Mouse (Mus musculus) testis, postnatal 14 days (tissue): ENCODE results near the gene Gxylt1.
"Not testable (repeated sequence)": the region's sequence is repeated elsewhere in the genome, so short reads cannot be mapped to it uniquely, and the experiment has no call there.

Source experiments
- DNase-seq: peaks from one replicate; pipeline ENCODE4 v3.0.0; 2021; ENCODE audit warnings: low spot score

Gene Gxylt1

GRCm38 (mm10) chr15:93274679-93275583 is at the start of gene Gxylt1:
Gene Gxylt1, minus strand, starts transcription at chr15:93275179.
- peak; percentile 99 for DNase-seq

GRCm38 (mm10) chr15:93318781-93319180 is 43.8 kb upstream of the Gxylt1 start:
- DNase-seq: no peak

GRCm38 (mm10) chr15:93310304-93310703 is 35.3 kb upstream of the Gxylt1 start:
- DNase-seq: not testable (repeated sequence)

- no peak for DNase-seq
Measured at GRCm38 (mm10) chr15:93298197-93298596, 23.2 kb upstream of the Gxylt1 start.

- no peak for DNase-seq
Measured at GRCm38 (mm10) chr15:93294483-93294882, 19.5 kb upstream of the Gxylt1 start.

GRCm38 (mm10) chr15:93288321-93288720 is 13.3 kb upstream of the Gxylt1 start:
- DNase-seq: no peak

- no peak for DNase-seq
Measured at GRCm38 (mm10) chr15:93287628-93288027, 12.6 kb upstream of the Gxylt1 start.

GRCm38 (mm10) chr15:93285244-93285643 is 10.3 kb upstream of the Gxylt1 start:
- no peak for DNase-seq

GRCm38 (mm10) chr15:93284326-93284725 is 9.3 kb upstream of the Gxylt1 start:
- no peak for DNase-seq

- no peak for DNase-seq
Measured at GRCm38 (mm10) chr15:93283349-93283748, 8.4 kb upstream of the Gxylt1 start.

- no peak for DNase-seq
Measured at GRCm38 (mm10) chr15:93276276-93276675, 1.3 kb upstream of the Gxylt1 start.

- no peak for DNase-seq
Measured at GRCm38 (mm10) chr15:93275623-93276022, 644 bp upstream of the Gxylt1 start.

GRCm38 (mm10) chr15:93273788-93274678 is 946 bp downstream of the Gxylt1 start:
- DNase-seq: no peak

- DNase-seq: no peak
Measured at GRCm38 (mm10) chr15:93272948-93273347, 2.0 kb downstream of the Gxylt1 start.

- DNase-seq: no peak
Measured at GRCm38 (mm10) chr15:93270289-93270855, 4.6 kb downstream of the Gxylt1 start.

GRCm38 (mm10) chr15:93269572-93269971 is 5.4 kb downstream of the Gxylt1 start:
- DNase-seq: no peak

GRCm38 (mm10) chr15:93268001-93268400 is 7.0 kb downstream of the Gxylt1 start:
- no peak for DNase-seq

GRCm38 (mm10) chr15:93267479-93267878 is 7.5 kb downstream of the Gxylt1 start:
- peak; percentile 60 for DNase-seq

- no peak for DNase-seq
Measured at GRCm38 (mm10) chr15:93266361-93266760, 8.6 kb downstream of the Gxylt1 start.

- no peak for DNase-seq
Measured at GRCm38 (mm10) chr15:93265728-93266127, 9.3 kb downstream of the Gxylt1 start.

- no peak for DNase-seq
Measured at GRCm38 (mm10) chr15:93265231-93265630, 9.7 kb downstream of the Gxylt1 start.

GRCm38 (mm10) chr15:93264221-93264620 is 10.8 kb downstream of the Gxylt1 start:
- no peak for DNase-seq
